Mouse (Mus musculus) 3T3-L1 (cell line): ENCODE measurements around the gene Celf1.

Experiments used
- DNase-seq: peaks from one replicate; pipeline ENCODE4 v3.0.0-alpha.2; 2015; ENCODE audit warnings: low read depth, low spot score

The Celf1 gene

GRCm38 (mm10) chr2:90940233-90941229, at the start of gene Celf1:
Celf1 (plus strand) TSS chr2:90940382.
- peak; percentile 73 for DNase-seq

GRCm38 (mm10) chr2:90893673-90894298, 46.4 kb upstream of the Celf1 start:
- no peak for DNase-seq

- peak; percentile 49 for DNase-seq
Measured at GRCm38 (mm10) chr2:90894299-90894677, 45.9 kb upstream of the Celf1 start.

- DNase-seq = no peak
Measured at GRCm38 (mm10) chr2:90903398-90903797, 36.8 kb upstream of the Celf1 start.

- DNase-seq = peak; percentile 92
Measured at GRCm38 (mm10) chr2:90904076-90904855, 35.9 kb upstream of the Celf1 start, which contains the start of the genes Kbtbd4 and Ndufs3. Kbtbd4 (plus strand) TSS chr2:90904740. Ndufs3 (minus strand) TSS chr2:90904827.

- no peak for DNase-seq
Measured at GRCm38 (mm10) chr2:90904856-90905224, 35.3 kb upstream of the Celf1 start.

GRCm38 (mm10) chr2:90906721-90907120, 33.5 kb upstream of the Celf1 start:
- no peak for DNase-seq

- no peak for DNase-seq
Measured at GRCm38 (mm10) chr2:90910861-90911260, 29.3 kb upstream of the Celf1 start.

- peak; percentile 73 for DNase-seq
Measured at GRCm38 (mm10) chr2:90911668-90912067, 28.5 kb upstream of the Celf1 start.

- DNase-seq = peak; percentile 63
Measured at GRCm38 (mm10) chr2:90913671-90914070, 26.5 kb upstream of the Celf1 start.

GRCm38 (mm10) chr2:90915516-90915915, 24.7 kb upstream of the Celf1 start:
- no peak for DNase-seq

GRCm38 (mm10) chr2:90916560-90917232, 23.5 kb upstream of the Celf1 start:
- DNase-seq = peak; percentile 56

- peak; percentile 74 for DNase-seq
Measured at GRCm38 (mm10) chr2:90917233-90917998, 22.8 kb upstream of the Celf1 start.

GRCm38 (mm10) chr2:90917999-90918698, 22.0 kb upstream of the Celf1 start:
- no peak for DNase-seq

GRCm38 (mm10) chr2:90921178-90921577, 19.0 kb upstream of the Celf1 start:
- DNase-seq = peak; percentile 56

GRCm38 (mm10) chr2:90922636-90923035, 17.5 kb upstream of the Celf1 start:
- peak; percentile 66 for DNase-seq

GRCm38 (mm10) chr2:90928566-90928965, 11.6 kb upstream of the Celf1 start:
- no peak for DNase-seq

- no peak for DNase-seq
Measured at GRCm38 (mm10) chr2:90931829-90932228, 8.4 kb upstream of the Celf1 start.

GRCm38 (mm10) chr2:90932273-90932672, 7.9 kb upstream of the Celf1 start:
- no peak for DNase-seq

- DNase-seq = no peak
Measured at GRCm38 (mm10) chr2:90938362-90938761, 1.8 kb upstream of the Celf1 start.
